Mouse (Mus musculus): ENCODE data around the gene Zfp106. TPM values are rescaled to one million over a fixed set of nuclear protein-coding genes. Genes with fewer than 3 reads are reported as not detected.

The Zfp106 gene
- polyA plus RNA-seq, 1 experiment from 2014 or later, result 53.0 TPM

DNA sequence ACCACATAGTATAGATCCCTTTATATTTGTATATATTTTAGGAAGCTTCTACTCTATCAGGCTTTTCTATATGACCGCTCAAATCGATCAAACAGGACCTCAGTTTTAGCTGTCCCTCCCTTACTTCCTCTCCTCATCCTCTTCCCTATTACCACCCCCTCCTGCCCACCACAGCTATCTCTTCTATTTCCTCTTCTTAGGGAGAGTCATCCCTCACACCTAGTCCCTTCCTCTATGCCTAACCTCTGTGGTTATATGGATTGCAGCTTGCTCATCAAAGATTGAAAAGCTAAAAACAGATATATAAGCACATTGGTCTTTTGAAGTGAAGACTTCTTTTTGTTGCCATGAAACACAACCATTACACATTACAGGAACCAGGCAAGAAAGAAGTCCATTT, 18.9 kb downstream of the Zfp106 start:
- 91% methylated on average over 2 of the region's 2 CpGs for WGBS
- Histone ChIP-seq H3K27ac (replicated peaks in 1 of 2; ENCODE audit: control insufficient read depth in 1 of 2, insufficient read depth in 1 of 2, low read depth in 2 of 2, low read length in 2 of 2) (no peak overlapping the region), H3K4me3 (ENCODE audit: control insufficient read depth in 1 of 2, insufficient read depth in 1 of 2, low read depth in 1 of 2, low read length in 2 of 2) (no peak overlapping the region), H3K9ac (ENCODE audit: low read length) (no peak overlapping the region), H3K27me3 (ENCODE audit: control insufficient read depth, insufficient read depth, low read length) (no peaks in the 10 kb centered on the region), H3K4me1 (ENCODE audit: control insufficient read depth in 2 of 2, insufficient read depth in 2 of 2, low read length in 2 of 2) (peaks cover 2 to 10% of the 10 kb centered on the region in 2 experiments; a peak in 3 of 4 replicates), H3K4me2 (ENCODE audit: low read length) (no peak overlapping the region), H3K9me3 (ENCODE audit: control insufficient read depth, low read length) (no peaks in the 10 kb centered on the region), H3K36me3 (ENCODE audit: control insufficient read depth, insufficient read depth, low read length) (peaks cover 44% of the 10 kb centered on the region)
- ATAC-seq (ENCODE audit: insufficient number of reproducible peaks, insufficient read depth, low FRiP score, low read depth), result no peak

DNA sequence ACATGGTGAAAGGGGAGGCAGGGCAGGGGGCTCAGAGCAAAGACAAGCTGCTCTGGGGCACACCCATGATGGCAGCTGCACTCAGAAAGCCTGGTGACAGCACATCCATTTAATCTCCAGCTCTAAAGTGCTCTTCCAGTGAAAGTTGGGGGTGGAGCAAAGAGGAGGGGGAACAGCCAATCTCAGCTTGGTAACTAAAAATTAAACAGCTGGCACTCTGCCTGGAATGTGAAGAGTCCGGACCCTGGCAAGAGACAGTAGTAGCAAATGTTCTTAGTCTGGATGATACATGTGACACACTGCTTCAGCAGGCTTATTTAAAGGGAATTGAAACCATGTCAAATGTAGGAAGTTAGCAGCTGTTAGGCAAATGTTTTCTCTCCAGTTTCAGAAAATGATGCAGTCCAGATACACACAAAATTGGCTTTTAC, 23.9 kb downstream of the Zfp106 start:
- Histone ChIP-seq H3K36me3 (ENCODE audit: control insufficient read depth, insufficient read depth, low read length) (peaks cover 35% of the 10 kb centered on the region), H3K4me3 (ENCODE audit: control insufficient read depth in 1 of 2, insufficient read depth in 1 of 2, low read depth in 1 of 2, low read length in 2 of 2) (peak overlapping the region; percentile 36 to 46), H3K9me3 (ENCODE audit: control insufficient read depth, low read length) (no peaks in the 10 kb centered on the region), H3K4me1 (ENCODE audit: control insufficient read depth in 2 of 2, insufficient read depth in 2 of 2, low read length in 2 of 2) (peaks cover 5 to 17% of the 10 kb centered on the region in 2 experiments), H3K27me3 (ENCODE audit: control insufficient read depth, insufficient read depth, low read length) (no peaks in the 10 kb centered on the region), H3K4me2 (ENCODE audit: low read length) (peak overlapping the region; percentile 61), H3K9ac (ENCODE audit: low read length) (peak overlapping the region; percentile 63), H3K27ac (replicated peaks in 1 of 2; ENCODE audit: control insufficient read depth in 1 of 2, insufficient read depth in 1 of 2, low read depth in 2 of 2, low read length in 2 of 2) (peak overlapping the region; percentile 94 to 98)
- 3% methylated on average over 1 of the region's 1 CpGs for WGBS
- peak; percentile 95 for ATAC-seq (ENCODE audit: insufficient number of reproducible peaks, insufficient read depth, low FRiP score, low read depth)

DNA sequence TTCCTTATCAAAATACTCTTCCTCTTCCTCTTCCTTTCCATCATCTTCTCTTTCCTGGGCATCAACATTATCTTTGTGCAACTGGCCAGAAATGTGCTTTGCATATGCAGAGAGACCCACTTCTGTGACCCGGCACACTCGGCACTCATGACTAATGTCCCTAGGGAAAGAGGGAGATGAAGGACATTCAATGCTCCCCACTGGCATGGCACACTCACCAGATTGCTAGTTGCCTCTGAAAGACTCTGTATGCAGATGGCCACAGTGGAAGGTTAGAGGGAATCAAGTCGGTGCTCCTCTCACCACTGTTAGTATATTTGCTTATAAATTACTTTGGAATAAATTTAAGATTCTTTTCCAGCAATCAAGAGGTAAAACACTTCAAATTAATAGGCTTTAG, 24.3 kb downstream of the Zfp106 start:
- no peaks in the 10 kb centered on the region for H3K27me3 ChIP-seq (ENCODE audit: control insufficient read depth, insufficient read depth, low read length)
- WGBS, result 23% methylated on average over 3 of the region's 3 CpGs
- peaks cover 5 to 17% of the 10 kb centered on the region in 2 experiments for H3K4me1 ChIP-seq (ENCODE audit: control insufficient read depth in 2 of 2, insufficient read depth in 2 of 2, low read length in 2 of 2)
- H3K27ac ChIP-seq (replicated peaks in 1 of 2; ENCODE audit: control insufficient read depth in 1 of 2, insufficient read depth in 1 of 2, low read depth in 2 of 2, low read length in 2 of 2), result peak overlapping the region; percentile 94 to 98
- H3K4me2 ChIP-seq (ENCODE audit: low read length), result peak overlapping the region; percentile 61
- peak overlapping the region; percentile 36 to 46 for H3K4me3 ChIP-seq (ENCODE audit: control insufficient read depth in 1 of 2, insufficient read depth in 1 of 2, low read depth in 1 of 2, low read length in 2 of 2)
- no peaks in the 10 kb centered on the region for H3K9me3 ChIP-seq (ENCODE audit: control insufficient read depth, low read length)
- H3K9ac ChIP-seq (ENCODE audit: low read length), result peak overlapping the region; percentile 63
- H3K36me3 ChIP-seq (ENCODE audit: control insufficient read depth, insufficient read depth, low read length), result peaks cover 35% of the 10 kb centered on the region
- no peak; the same call in 1 of the 2 replicates for ATAC-seq (ENCODE audit: insufficient number of reproducible peaks, insufficient read depth, low FRiP score, low read depth)

DNA sequence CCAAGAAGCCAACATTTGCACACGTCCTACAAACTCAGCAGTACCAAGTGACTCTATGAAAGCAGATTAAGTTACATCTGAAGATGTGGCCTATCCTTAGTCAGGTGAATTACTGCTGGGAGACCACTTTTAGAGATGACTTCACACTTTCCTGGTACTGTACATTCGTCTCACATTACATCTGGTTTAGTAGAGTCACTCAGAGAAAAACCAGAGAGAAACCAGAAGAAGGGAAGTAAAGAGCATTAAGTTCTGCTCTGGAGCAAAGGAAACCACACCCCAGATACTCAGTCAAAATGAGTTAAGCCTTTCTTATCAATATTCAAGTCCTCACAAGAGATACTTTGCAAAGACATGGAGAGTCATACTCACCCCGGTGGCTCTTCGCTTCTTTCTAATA, 32.4 kb downstream of the Zfp106 start:
- H3K4me2 ChIP-seq (ENCODE audit: low read length), result no peak overlapping the region
- H3K27ac ChIP-seq (replicated peaks in 1 of 2; ENCODE audit: control insufficient read depth in 1 of 2, insufficient read depth in 1 of 2, low read depth in 2 of 2, low read length in 2 of 2), result no peak overlapping the region
- H3K36me3 ChIP-seq (ENCODE audit: control insufficient read depth, insufficient read depth, low read length), result peaks cover 97% of the 10 kb centered on the region
- H3K4me1 ChIP-seq (ENCODE audit: control insufficient read depth in 2 of 2, insufficient read depth in 2 of 2, low read length in 2 of 2), result 0 out of 4 replicates have a peak, but pooled peaks cover 0 to 4% of the 10 kb centered on the region in 2 experiments
- no peak for ATAC-seq (ENCODE audit: insufficient number of reproducible peaks, insufficient read depth, low FRiP score, low read depth)
- no peak overlapping the region for H3K9ac ChIP-seq (ENCODE audit: low read length)
- 86% methylated on average over 4 of the region's 4 CpGs for WGBS
- no peak overlapping the region for H3K4me3 ChIP-seq (ENCODE audit: control insufficient read depth in 1 of 2, insufficient read depth in 1 of 2, low read depth in 1 of 2, low read length in 2 of 2)
- no peaks in the 10 kb centered on the region for H3K27me3 ChIP-seq (ENCODE audit: control insufficient read depth, insufficient read depth, low read length)
- no peaks in the 10 kb centered on the region for H3K9me3 ChIP-seq (ENCODE audit: control insufficient read depth, low read length)

DNA sequence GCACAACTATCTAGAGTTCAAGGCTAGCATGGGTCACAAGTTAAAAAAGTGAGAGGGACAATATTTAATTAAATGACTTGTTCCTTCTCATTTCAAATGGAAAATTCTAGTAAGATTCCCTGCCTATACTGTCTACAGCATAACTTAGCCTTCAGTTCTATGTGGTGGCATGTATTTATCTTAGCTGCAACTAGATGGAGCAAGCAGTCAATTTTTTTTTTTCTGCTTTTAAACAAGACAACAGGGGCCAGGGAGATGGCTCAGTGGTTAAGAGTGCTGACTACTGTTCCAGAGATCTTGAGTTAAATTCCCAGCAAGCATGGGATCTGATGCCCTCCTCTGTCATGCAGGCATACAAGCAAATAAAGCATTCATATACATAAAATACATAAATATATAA, 34.1 kb downstream of the Zfp106 start:
- H3K27ac ChIP-seq (replicated peaks in 1 of 2; ENCODE audit: control insufficient read depth in 1 of 2, insufficient read depth in 1 of 2, low read depth in 2 of 2, low read length in 2 of 2), result no peak overlapping the region
- H3K4me2 ChIP-seq (ENCODE audit: low read length), result no peak overlapping the region
- H3K4me3 ChIP-seq (ENCODE audit: control insufficient read depth in 1 of 2, insufficient read depth in 1 of 2, low read depth in 1 of 2, low read length in 2 of 2), result no peak overlapping the region
- no peaks in the 10 kb centered on the region for H3K9me3 ChIP-seq (ENCODE audit: control insufficient read depth, low read length)
- 0 out of 4 replicates have a peak, but pooled peaks cover 0 to 4% of the 10 kb centered on the region in 2 experiments for H3K4me1 ChIP-seq (ENCODE audit: control insufficient read depth in 2 of 2, insufficient read depth in 2 of 2, low read length in 2 of 2)
- no peak overlapping the region for H3K9ac ChIP-seq (ENCODE audit: low read length)
- H3K36me3 ChIP-seq (ENCODE audit: control insufficient read depth, insufficient read depth, low read length), result peaks cover 98% of the 10 kb centered on the region
- no peaks in the 10 kb centered on the region for H3K27me3 ChIP-seq (ENCODE audit: control insufficient read depth, insufficient read depth, low read length)
- ATAC-seq (ENCODE audit: insufficient number of reproducible peaks, insufficient read depth, low FRiP score, low read depth), result no peak

DNA sequence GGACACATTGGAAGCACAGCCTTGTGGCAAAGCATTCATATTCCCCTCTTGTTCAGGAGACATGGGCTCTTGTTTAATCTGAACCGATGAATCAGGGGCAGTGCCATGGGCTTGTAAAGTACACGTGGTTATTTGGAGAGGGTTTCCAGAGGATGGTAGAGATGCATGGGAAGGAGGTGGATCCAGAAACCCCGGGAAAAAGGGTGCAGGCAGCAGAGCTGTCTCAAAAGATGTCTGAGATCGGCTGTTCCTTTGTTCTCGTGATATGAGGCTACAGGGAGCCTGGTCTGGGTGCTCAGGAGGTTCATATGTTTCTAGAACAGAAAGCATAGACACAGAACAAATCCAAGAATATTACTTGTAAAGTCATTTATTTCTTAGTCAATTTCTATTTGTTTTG, 36.9 kb downstream of the Zfp106 start:
- Histone ChIP-seq H3K27me3 (ENCODE audit: control insufficient read depth, insufficient read depth, low read length) (no peaks in the 10 kb centered on the region), H3K9me3 (ENCODE audit: control insufficient read depth, low read length) (no peaks in the 10 kb centered on the region), H3K27ac (replicated peaks in 1 of 2; ENCODE audit: control insufficient read depth in 1 of 2, insufficient read depth in 1 of 2, low read depth in 2 of 2, low read length in 2 of 2) (no peak overlapping the region), H3K9ac (ENCODE audit: low read length) (no peak overlapping the region), H3K4me2 (ENCODE audit: low read length) (no peak overlapping the region), H3K4me3 (ENCODE audit: control insufficient read depth in 1 of 2, insufficient read depth in 1 of 2, low read depth in 1 of 2, low read length in 2 of 2) (no peak overlapping the region), H3K36me3 (ENCODE audit: control insufficient read depth, insufficient read depth, low read length) (peaks cover 98% of the 10 kb centered on the region), H3K4me1 (ENCODE audit: control insufficient read depth in 2 of 2, insufficient read depth in 2 of 2, low read length in 2 of 2) (0 out of 4 replicates have a peak, but pooled peaks cover 0 to 4% of the 10 kb centered on the region in 2 experiments)
- no peak for ATAC-seq (ENCODE audit: insufficient number of reproducible peaks, insufficient read depth, low FRiP score, low read depth)
- 87% methylated on average over 5 of the region's 5 CpGs for WGBS

DNA sequence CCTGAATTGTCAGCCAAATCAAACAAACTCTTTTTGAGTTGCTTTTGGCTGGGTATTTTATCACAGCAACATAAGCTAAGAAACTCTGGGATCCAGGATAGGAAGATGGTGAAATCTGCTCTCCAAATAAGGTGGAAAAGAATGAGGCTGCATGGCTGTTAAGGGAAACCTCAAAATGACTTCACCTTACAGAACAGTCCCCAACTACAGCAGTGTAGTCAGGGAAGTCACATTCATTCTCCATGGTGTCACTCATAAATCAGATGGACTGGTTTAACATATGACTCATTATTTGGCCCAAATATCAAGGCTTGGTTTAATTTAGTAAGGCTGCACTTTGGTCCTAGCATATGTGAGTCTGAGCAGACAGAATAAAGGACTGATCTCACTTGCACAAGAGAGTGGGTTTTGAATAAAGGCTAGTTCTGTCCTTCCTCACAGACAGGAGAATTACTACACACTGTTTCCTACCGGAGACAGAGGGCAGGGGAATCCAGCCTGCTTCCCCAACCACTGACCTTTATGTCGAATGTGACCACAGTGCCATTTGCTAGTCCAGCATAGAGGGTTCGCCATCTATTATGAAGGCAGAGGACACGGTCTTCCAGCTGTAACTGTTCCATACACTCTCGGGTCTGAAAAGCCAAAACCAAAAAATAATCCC, 45.0 kb downstream of the Zfp106 start:
- WGBS, result 86% methylated on average over 5 of the region's 5 CpGs
- no peak for ATAC-seq (ENCODE audit: insufficient number of reproducible peaks, insufficient read depth, low FRiP score, low read depth)
- peak overlapping the region; percentile 9 to 35; a peak in 1 of 4 replicates for H3K27ac ChIP-seq (replicated peaks in 1 of 2; ENCODE audit: control insufficient read depth in 1 of 2, insufficient read depth in 1 of 2, low read depth in 2 of 2, low read length in 2 of 2)
- H3K27me3 ChIP-seq (ENCODE audit: control insufficient read depth, insufficient read depth, low read length), result no peaks in the 10 kb centered on the region
- no peak overlapping the region for H3K9ac ChIP-seq (ENCODE audit: low read length)
- no peaks in the 10 kb centered on the region for H3K9me3 ChIP-seq (ENCODE audit: control insufficient read depth, low read length)
- no peaks in the 10 kb centered on the region for H3K4me1 ChIP-seq (ENCODE audit: control insufficient read depth in 2 of 2, insufficient read depth in 2 of 2, low read length in 2 of 2)
- H3K36me3 ChIP-seq (ENCODE audit: control insufficient read depth, insufficient read depth, low read length), result peaks cover 100% of the 10 kb centered on the region
- no peak overlapping the region for H3K4me3 ChIP-seq (ENCODE audit: control insufficient read depth in 1 of 2, insufficient read depth in 1 of 2, low read depth in 1 of 2, low read length in 2 of 2)
- H3K4me2 ChIP-seq (ENCODE audit: low read length), result no peak overlapping the region

DNA sequence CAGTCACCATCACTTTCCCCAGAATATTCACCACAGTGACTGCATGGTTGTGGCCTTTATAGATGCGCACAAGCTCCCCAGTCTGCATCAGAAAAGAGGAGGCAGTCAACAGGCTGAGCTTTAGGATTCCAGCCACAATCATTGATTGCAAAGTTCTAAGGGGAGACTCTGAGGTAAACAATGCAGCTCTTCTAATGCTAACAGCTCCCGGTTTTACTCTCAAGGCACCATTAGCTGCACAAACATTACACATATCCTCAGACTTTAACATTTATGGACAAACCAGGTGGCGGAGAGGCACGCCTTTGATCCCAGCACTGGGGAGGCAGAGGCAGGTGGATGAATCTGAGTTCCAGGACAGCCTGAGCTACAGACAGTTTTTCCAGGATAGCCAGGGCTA, 49.5 kb downstream of the Zfp106 start:
- H3K4me1 ChIP-seq (ENCODE audit: control insufficient read depth in 2 of 2, insufficient read depth in 2 of 2, low read length in 2 of 2), result no peaks in the 10 kb centered on the region
- H3K4me2 ChIP-seq (ENCODE audit: low read length), result no peak overlapping the region
- H3K27me3 ChIP-seq (ENCODE audit: control insufficient read depth, insufficient read depth, low read length), result no peaks in the 10 kb centered on the region
- H3K27ac ChIP-seq (replicated peaks in 1 of 2; ENCODE audit: control insufficient read depth in 1 of 2, insufficient read depth in 1 of 2, low read depth in 2 of 2, low read length in 2 of 2), result no peak overlapping the region
- no peak for ATAC-seq (ENCODE audit: insufficient number of reproducible peaks, insufficient read depth, low FRiP score, low read depth)
- no peak overlapping the region for H3K4me3 ChIP-seq (ENCODE audit: control insufficient read depth in 1 of 2, insufficient read depth in 1 of 2, low read depth in 1 of 2, low read length in 2 of 2)
- H3K9ac ChIP-seq (ENCODE audit: low read length), result no peak overlapping the region
- peaks cover 97% of the 10 kb centered on the region for H3K36me3 ChIP-seq (ENCODE audit: control insufficient read depth, insufficient read depth, low read length)
- 92% methylated on average over 4 of the region's 4 CpGs for WGBS
- no peaks in the 10 kb centered on the region for H3K9me3 ChIP-seq (ENCODE audit: control insufficient read depth, low read length)

Measured in heart, embryonic 14.5 days (tissue).